Mouse (Mus musculus): ENCODE data around the gene Prpf4. TPM values are rescaled to one million over a fixed set of nuclear protein-coding genes. Genes with fewer than 3 reads are reported as not detected.

Gene Prpf4
- polyA plus RNA-seq, 1 experiment from 2014 or later: 38.6 TPM

- no peak overlapping the region for H3K27ac ChIP-seq
- H3K4me3 ChIP-seq: no peak overlapping the region
- H3K9me3 ChIP-seq (replicated peaks): no peaks in the 10 kb centered on the region
- peaks cover 5% of the 10 kb centered on the region for H3K36me3 ChIP-seq
- H3K27me3 ChIP-seq (ENCODE audit: low read depth, poor library complexity, severe bottlenecking): no peaks in the 10 kb centered on the region
- DNase-seq (ENCODE audit: low spot score): no peak
- 0 out of 2 replicates have a peak, but pooled peaks cover 2% of the 10 kb centered on the region for H3K4me1 ChIP-seq
These were observed 22.1 kb downstream of the Prpf4 start for GRCm38 (mm10) chr4:62430678-62431077.

DNA sequence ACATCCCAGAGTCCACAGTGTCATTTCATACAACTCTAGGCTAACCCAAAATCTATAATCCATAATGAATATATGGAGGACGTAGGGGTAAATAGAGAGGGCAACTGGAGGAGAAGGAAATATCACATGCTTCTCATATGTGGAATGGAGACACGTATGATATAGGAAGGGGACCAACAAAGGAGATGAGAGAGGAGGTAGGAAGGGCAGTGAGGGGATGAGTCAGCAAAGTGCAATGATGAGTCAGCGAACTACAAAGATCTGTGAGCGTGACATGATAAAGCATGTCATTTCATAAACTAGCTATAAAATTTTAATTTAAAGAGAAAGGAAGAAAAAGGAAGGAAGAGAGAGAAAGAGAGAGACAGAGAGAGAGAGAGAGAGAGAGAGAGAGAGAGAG, 22.9 kb downstream of the Prpf4 start:
- Histone ChIP-seq H3K27ac (no peak overlapping the region), H3K4me1 (0 out of 2 replicates have a peak, but pooled peaks cover 2% of the 10 kb centered on the region), H3K4me3 (no peak overlapping the region), H3K9me3 (replicated peaks) (no peaks in the 10 kb centered on the region), H3K27me3 (ENCODE audit: low read depth, poor library complexity, severe bottlenecking) (no peaks in the 10 kb centered on the region), H3K36me3 (no peaks in the 10 kb centered on the region)
- 83% methylated on average over 4 of the region's 4 CpGs for WGBS
- DNase-seq (ENCODE audit: low spot score): no peak

DNA sequence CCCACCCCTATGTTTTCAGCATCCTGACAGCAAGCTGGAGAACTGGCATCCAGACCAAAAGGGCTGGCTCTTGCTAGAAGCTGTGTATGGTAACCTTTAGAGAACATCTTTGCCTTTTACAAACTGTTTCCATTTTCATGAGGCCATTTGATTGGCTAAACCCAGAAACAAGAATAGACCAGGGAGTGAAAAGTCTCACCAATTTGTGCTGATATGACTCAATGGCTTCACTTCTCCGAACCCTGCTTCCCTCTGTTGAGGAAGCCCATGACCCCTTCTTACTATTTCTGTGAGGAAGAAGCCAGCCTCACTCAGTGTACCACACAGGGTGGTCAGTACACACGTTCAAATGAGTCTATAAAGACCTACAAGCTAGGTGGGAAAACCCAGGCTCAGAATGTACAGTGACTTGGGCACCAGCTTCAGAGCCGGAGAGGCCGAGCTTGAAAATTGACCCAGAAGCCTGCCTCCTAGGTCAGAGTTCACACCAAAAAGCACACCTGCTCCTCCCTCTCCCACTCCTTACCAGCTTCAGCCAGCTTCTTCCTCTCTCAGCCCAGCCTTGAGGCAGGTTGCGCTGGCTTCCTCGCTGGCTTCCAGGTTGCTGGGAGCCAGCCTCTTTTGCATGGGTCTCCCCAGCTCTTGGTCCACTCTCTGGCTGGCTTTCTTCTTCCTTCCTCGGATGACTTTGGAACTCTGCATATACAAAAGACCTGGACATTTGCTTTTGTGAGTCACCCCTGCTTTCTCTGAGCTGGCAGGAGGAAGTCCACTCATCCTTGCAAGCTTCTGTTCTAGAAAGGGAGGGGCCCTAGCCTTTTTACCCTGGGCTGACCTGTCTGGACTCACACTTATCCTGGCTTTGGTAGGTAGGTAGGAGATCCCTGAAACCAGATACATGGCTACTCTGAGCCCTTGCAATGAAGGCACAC, 25.6 kb downstream of the Prpf4 start:
- no peak for DNase-seq (ENCODE audit: low spot score)
- WGBS: 78% methylated on average over 7 of the region's 7 CpGs
- H3K4me1 ChIP-seq: 0 out of 2 replicates have a peak, but pooled peaks cover under 1% of the 10 kb centered on the region

GRCm38 (mm10) chr4:62435081-62435480, 26.5 kb downstream of the Prpf4 start, which contains the start of gene Rnf183:
Rnf183 (minus strand) TSS chr4:62435252.
- WGBS: 89% methylated on average over 6 of the region's 6 CpGs
- no peaks in the 10 kb centered on the region for H3K4me1 ChIP-seq
- no peak for DNase-seq (ENCODE audit: low spot score)
- no peak within 1 kb of the TSS for H3K27ac ChIP-seq
- no peaks in the 10 kb centered on the region for H3K36me3 ChIP-seq
- no peaks in the 10 kb centered on the region for H3K9me3 ChIP-seq (replicated peaks)
- H3K27me3 ChIP-seq (ENCODE audit: low read depth, poor library complexity, severe bottlenecking): no peaks in the 10 kb centered on the region
- H3K4me3 ChIP-seq: no peak within 1 kb of the TSS

More for the DNA sequence above, 25.6 kb downstream of the Prpf4 start:
- Histone ChIP-seq H3K27me3 (ENCODE audit: low read depth, poor library complexity, severe bottlenecking) (no peaks in the 10 kb centered on the region), H3K4me3 (no peak overlapping the region), H3K36me3 (no peaks in the 10 kb centered on the region), H3K27ac (no peak overlapping the region), H3K9me3 (replicated peaks) (no peaks in the 10 kb centered on the region)

DNA sequence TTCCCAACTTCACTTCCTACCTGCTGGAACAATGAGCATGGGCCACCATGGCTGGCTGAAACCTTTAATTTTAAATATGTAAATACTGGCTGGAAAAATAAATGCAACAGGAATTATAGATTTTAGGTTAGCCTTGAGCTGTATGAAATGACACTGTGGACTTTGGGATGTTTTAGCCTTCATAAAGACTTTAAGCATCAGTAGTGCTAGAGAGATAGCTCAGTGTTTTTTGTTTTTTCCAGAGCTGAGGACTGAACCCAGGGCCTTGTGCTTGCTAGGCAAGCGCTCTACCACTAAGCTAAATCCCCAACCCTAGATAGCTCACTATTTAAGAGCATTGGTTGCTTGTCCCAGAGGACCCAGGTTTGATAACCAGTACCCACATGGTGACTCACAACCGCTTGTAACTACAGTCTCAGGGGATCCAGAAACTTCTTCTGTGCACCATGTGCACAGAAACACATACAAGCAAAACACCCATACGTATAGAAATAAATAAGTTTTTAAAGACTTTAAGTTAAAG, 28.7 kb downstream of the Prpf4 start:
- no peak overlapping the region for H3K4me3 ChIP-seq
- H3K36me3 ChIP-seq: no peaks in the 10 kb centered on the region
- WGBS: 95% methylated on average over 3 of the region's 3 CpGs
- no peaks in the 10 kb centered on the region for H3K4me1 ChIP-seq
- no peaks in the 10 kb centered on the region for H3K9me3 ChIP-seq (replicated peaks)
- no peak overlapping the region for H3K27ac ChIP-seq
- no peaks in the 10 kb centered on the region for H3K27me3 ChIP-seq (ENCODE audit: low read depth, poor library complexity, severe bottlenecking)
- no peak for DNase-seq (ENCODE audit: low spot score)

DNA sequence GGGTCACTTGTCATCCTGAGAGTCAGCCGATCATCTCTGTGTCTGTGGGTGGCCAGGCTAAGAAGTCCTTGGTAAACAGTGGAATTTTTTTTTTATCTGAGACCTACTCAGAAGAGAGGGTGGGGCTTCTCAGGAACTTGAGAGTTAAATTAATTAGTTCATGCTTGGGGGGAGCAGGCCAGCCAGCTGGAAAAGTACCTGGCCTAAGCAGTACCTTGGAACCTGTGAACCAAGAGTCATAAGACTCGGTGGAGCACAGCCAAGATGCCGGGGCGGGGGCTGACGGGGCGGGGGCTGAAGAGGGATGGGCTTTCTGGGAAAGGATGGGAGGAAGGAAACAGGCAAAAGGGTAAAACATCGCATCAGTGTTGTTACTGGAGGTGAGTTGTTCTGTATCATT, 29.3 kb downstream of the Prpf4 start:
- Histone ChIP-seq H3K27me3 (ENCODE audit: low read depth, poor library complexity, severe bottlenecking) (no peaks in the 10 kb centered on the region), H3K4me3 (no peak overlapping the region), H3K4me1 (no peaks in the 10 kb centered on the region), H3K36me3 (no peaks in the 10 kb centered on the region), H3K9me3 (replicated peaks) (no peaks in the 10 kb centered on the region), H3K27ac (no peak overlapping the region)
- no peak for DNase-seq (ENCODE audit: low spot score)
- 82% methylated on average over 7 of the region's 7 CpGs for WGBS

DNA sequence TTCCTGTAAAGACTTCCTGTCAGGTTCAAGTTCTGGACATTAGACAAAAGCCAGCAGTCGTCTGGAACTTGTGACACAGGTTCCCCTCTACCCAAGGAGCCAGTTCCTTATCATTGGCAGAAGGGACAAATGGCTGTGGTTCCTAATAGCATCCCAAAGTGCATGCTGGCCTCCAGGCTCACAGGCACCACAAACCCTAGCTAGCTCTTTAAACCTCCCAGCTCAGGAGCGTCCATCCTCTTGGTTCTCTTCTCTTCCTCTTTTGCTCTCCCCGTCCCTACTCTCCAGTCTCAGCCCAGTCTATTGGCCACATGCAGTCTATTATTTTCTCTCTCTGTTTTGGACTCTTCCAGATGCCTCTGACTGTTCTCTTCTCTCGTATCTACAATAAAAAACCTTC, 31.2 kb downstream of the Prpf4 start:
- no peak overlapping the region for H3K27ac ChIP-seq
- H3K27me3 ChIP-seq (ENCODE audit: low read depth, poor library complexity, severe bottlenecking): no peaks in the 10 kb centered on the region
- H3K9me3 ChIP-seq (replicated peaks): no peaks in the 10 kb centered on the region
- H3K36me3 ChIP-seq: no peaks in the 10 kb centered on the region
- 77% methylated on average over 4 of the region's 4 CpGs for WGBS
- no peak overlapping the region for H3K4me3 ChIP-seq
- DNase-seq (ENCODE audit: low spot score): no peak
- H3K4me1 ChIP-seq: no peaks in the 10 kb centered on the region

GRCm38 (mm10) chr4:62440544-62440943, 31.9 kb downstream of the Prpf4 start:
- Histone ChIP-seq H3K9me3 (replicated peaks) (no peaks in the 10 kb centered on the region), H3K4me1 (no peaks in the 10 kb centered on the region), H3K36me3 (no peaks in the 10 kb centered on the region), H3K27ac (no peak overlapping the region), H3K4me3 (no peak overlapping the region), H3K27me3 (ENCODE audit: low read depth, poor library complexity, severe bottlenecking) (no peaks in the 10 kb centered on the region)
- no peak for DNase-seq (ENCODE audit: low spot score)
- WGBS: 82% methylated on average over 4 of the region's 4 CpGs

DNA sequence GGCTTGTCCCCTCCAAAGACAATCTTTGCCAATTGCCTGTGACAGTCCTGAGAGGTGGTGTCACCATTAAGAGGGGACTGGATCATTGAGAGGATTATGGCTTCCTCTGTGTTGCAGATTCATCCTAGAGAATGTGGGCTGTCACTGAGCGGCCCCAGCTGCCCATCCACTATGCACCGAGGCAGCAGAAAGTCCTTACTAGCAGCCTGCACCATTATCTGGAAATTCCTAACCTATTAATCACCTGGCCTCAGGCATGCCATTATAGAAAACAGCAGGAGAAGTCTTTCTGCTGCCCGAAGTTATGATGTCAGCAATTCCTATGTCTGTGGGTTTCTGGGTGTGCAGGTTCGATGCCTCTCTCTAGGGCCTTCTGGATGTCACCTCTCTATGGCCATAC, 32.4 kb downstream of the Prpf4 start:
- no peak for DNase-seq (ENCODE audit: low spot score)
- Histone ChIP-seq H3K4me3 (no peak overlapping the region), H3K27ac (no peak overlapping the region), H3K36me3 (no peaks in the 10 kb centered on the region), H3K4me1 (no peaks in the 10 kb centered on the region), H3K27me3 (ENCODE audit: low read depth, poor library complexity, severe bottlenecking) (no peaks in the 10 kb centered on the region), H3K9me3 (replicated peaks) (no peaks in the 10 kb centered on the region)
- 81% methylated on average over 4 of the region's 4 CpGs for WGBS

- H3K36me3 ChIP-seq: 0 out of 2 replicates have a peak, but pooled peaks cover 7% of the 10 kb centered on the region
- H3K4me1 ChIP-seq: no peaks in the 10 kb centered on the region
- 68% methylated on average over 5 of the region's 5 CpGs for WGBS
- no peaks in the 10 kb centered on the region for H3K27me3 ChIP-seq (ENCODE audit: low read depth, poor library complexity, severe bottlenecking)
- no peak overlapping the region for H3K4me3 ChIP-seq
- DNase-seq (ENCODE audit: low spot score): peak; percentile 45
- no peaks in the 10 kb centered on the region for H3K9me3 ChIP-seq (replicated peaks)
- H3K27ac ChIP-seq: no peak overlapping the region
These were observed 46.4 kb downstream of the Prpf4 start for GRCm38 (mm10) chr4:62454995-62455394.

DNA sequence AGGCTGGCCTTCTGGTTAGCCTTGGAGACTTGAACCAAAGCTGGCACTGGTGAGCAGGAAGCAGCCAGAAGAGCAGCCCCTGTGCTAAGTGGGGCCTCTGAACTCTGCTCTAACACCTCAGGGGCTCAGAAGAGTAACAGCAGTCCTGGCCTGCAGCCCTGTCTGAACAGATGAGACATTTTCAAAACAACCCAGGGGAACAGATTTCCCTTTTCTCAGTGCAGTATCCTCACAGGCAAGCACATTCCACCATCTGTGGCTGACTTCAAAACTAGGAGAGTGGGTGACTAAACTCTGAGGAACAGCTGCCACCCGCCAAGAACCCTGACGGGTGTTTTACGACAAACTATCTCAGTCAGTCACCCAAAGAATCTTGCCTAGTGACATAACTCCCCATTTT, 50.5 kb downstream of the Prpf4 start:
- Histone ChIP-seq H3K36me3 (peaks cover 22% of the 10 kb centered on the region; the same call in 1 of the 2 replicates), H3K9me3 (replicated peaks) (no peaks in the 10 kb centered on the region), H3K4me3 (no peak overlapping the region), H3K27ac (no peak overlapping the region), H3K27me3 (ENCODE audit: low read depth, poor library complexity, severe bottlenecking) (no peaks in the 10 kb centered on the region), H3K4me1 (no peaks in the 10 kb centered on the region)
- 88% methylated on average over 3 of the region's 3 CpGs for WGBS
- no peak for DNase-seq (ENCODE audit: low spot score)

GRCm38 (mm10) chr4:62460348-62460747, 51.8 kb downstream of the Prpf4 start:
- Histone ChIP-seq H3K4me3 (no peak overlapping the region), H3K36me3 (peaks cover 22% of the 10 kb centered on the region; the same call in 1 of the 2 replicates), H3K9me3 (replicated peaks) (no peaks in the 10 kb centered on the region), H3K4me1 (no peaks in the 10 kb centered on the region), H3K27me3 (ENCODE audit: low read depth, poor library complexity, severe bottlenecking) (no peaks in the 10 kb centered on the region), H3K27ac (no peak overlapping the region)
- 93% methylated on average over 8 of the region's 8 CpGs for WGBS
- no peak for DNase-seq (ENCODE audit: low spot score)

DNA sequence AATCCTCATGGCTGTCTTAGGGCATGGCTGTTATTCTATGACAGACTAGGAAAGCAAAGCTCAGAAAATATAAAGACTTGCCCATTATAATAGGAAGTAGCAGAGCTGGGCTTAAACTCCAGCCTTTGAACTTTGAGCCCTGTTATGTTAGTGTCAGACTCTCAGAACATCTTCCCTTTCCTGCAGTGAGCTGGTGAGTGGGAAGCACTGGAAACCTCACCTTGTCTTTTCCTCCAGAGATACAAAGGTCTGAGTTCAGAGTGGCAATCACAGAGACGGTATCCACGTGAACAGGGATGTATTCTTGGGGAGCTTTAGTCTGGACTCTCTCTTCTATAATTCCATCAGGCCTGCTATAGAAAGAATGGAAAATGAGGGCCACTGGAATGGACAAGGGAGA, 54.5 kb downstream of the Prpf4 start:
- Histone ChIP-seq H3K36me3 (peaks cover 22% of the 10 kb centered on the region; the same call in 1 of the 2 replicates), H3K4me3 (no peak overlapping the region), H3K27me3 (ENCODE audit: low read depth, poor library complexity, severe bottlenecking) (no peaks in the 10 kb centered on the region), H3K9me3 (replicated peaks) (no peaks in the 10 kb centered on the region), H3K27ac (no peak overlapping the region), H3K4me1 (no peaks in the 10 kb centered on the region)
- WGBS: 93% methylated on average over 2 of the region's 2 CpGs
- no peak for DNase-seq (ENCODE audit: low spot score)

Measured in limb, embryonic 10.5 days (tissue).